Mouse (Mus musculus) liver, adult 2 months (tissue): Measurements from ENCODE around the gene Hdac4.

Experiments
- CTCF ChIP-seq: fragments of 200-500 bp; IDR thresholded peaks from 2 replicates; pipeline ENCODE4 v1.5.1; 2011; ENCODE audit warnings: low read depth, low read length, control low read depth
- POLR2A ChIP-seq: fragments of 200-500 bp; IDR thresholded peaks from 2 replicates; pipeline ENCODE4 v1.6.1; 2011; ENCODE audit warnings: low read length, control low read depth; ENCODE audit not compliant: insufficient read depth; ENCODE audit errors: extremely low read depth

DNA sequence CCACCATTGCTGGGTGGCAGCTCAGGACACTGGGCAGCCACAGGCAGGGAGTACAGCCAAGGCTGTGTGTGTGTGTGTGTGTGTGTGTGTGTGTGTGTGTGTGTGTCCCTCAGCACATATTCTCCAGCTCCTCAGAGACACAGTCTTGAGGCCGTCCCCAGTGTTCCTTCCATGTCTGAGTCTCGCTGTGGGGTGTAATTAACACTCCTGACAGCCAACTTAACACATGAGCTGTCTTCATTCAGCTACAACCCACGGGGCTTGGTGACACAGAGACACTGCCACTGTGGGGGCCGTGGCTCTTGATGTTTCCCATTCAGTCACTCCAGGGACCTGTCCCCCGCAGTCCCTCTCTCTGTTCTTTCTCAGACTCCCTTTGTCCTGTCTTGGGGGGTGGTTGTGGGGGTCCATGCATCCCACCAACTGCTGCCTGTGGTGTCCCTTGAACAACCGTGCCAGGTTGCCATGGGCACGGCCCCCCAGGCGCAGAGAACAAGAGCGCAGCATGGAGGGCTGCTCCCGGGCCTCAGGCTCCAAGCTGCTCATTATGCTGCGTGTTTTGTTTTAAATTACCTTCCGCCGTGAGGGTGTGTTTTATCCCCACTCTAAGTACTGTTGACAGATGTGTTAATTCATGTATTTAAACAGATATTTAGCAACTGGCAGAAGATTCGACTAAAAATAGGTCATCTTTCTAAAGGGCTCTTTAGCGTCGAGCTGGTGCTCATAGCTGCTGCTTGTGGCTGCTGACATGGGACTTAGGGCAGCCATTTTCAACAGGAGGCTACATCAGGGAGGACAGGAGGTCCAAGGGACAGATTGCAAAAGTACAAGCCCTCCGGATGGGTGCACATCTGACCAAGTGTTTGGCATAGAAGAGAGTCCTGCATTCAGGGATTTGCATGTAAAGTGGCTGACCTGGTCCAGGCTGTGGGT lies 28.7 kb upstream of the Hdac4 start:
- TF ChIP-seq POLR2A (no peak), CTCF (no peak)
